Mouse (Mus musculus) embryonic facial prominence, embryonic 10.5 days (tissue): ENCODE measurements around the gene Syt5. TPM values are rescaled to one million over a fixed set of nuclear protein-coding genes. Genes with fewer than 3 reads are reported as not detected.
A peak's percentile ranks its signal among the peaks of the same experiment; 100 is the strongest.
"Not testable (repeated sequence)": the region's sequence is repeated elsewhere in the genome, so short reads cannot be mapped to it uniquely, and the experiment has no call there.

Experiments
- DNase-seq: peaks from one replicate; pipeline ENCODE4 v3.0.0-alpha.2; 2017; ENCODE audit warnings: low spot score
- H3K27ac ChIP-seq: fragments of 300-500 bp; sonication (generic); replicated peaks from 2 replicates; pipeline ENCODE4 v1.5.1; 2016; ENCODE audit warnings: mild to moderate bottlenecking
- H3K27me3 ChIP-seq: fragments of 300-500 bp; sonication (generic); replicated peaks from 2 replicates; pipeline ENCODE4 v1.6.1; 2016; ENCODE audit warnings: low read depth, mild to moderate bottlenecking; ENCODE audit not compliant: poor library complexity, severe bottlenecking
- H3K36me3 ChIP-seq: fragments of 300-500 bp; sonication (generic); replicated peaks from 2 replicates; pipeline ENCODE4 v1.6.1; 2016; ENCODE audit warnings: mild to moderate bottlenecking, moderate library complexity
- H3K4me1 ChIP-seq: fragments of 300-500 bp; sonication (generic); 2 replicates; pipeline ENCODE4 v1.6.1; 2016
- H3K4me3 ChIP-seq: fragments of 300-500 bp; sonication (generic); 2 replicates; pipeline ENCODE4 v1.5.1; 2016; ENCODE audit warnings: mild to moderate bottlenecking, moderate library complexity
- H3K9me3 ChIP-seq: fragments of 300-500 bp; sonication (generic); 2 replicates; pipeline ENCODE4 v1.6.1; 2016; ENCODE audit warnings: mild to moderate bottlenecking
- WGBS: fragments of 180-500 bp; shearing (Covaris S2); methylation state at CpG from one replicate; pipeline ENCODE4 v1.1.7; 2016; 5-methylcytosine and 5-hydroxymethylcytosine counted together
- polyA plus RNA-seq: library from polyadenylated mRNA; unstranded; fragments of >200 nt; fragmentation: Nextera tagmentation; extraction: Ambion mirVana; gene quantifications from 2 replicates; pipeline ENCODE4 v1.2.1, GENCODE M21; 2016

The Syt5 gene
- 4.3 and 5.6 TPM in 2 replicates for polyA plus RNA-seq

GRCm38 (mm10) chr7:4547221-4547641 is at the start of gene Syt5:
TSS of gene Syt5 (minus strand) at chr7:4547541.
- Histone ChIP-seq H3K27ac (peak within 1 kb of the TSS; percentile 66), H3K4me3 (peak within 1 kb of the TSS; percentile 55), H3K9me3 (peaks cover 5% of the 10 kb centered on the region; the same call in 1 of the 2 replicates), H3K27me3 (peaks cover 25% of the 10 kb centered on the region), H3K36me3 (no peaks in the 10 kb centered on the region), H3K4me1 (peaks cover 18% of the 10 kb centered on the region)
- DNase-seq: peak; percentile 48
- 9% methylated on average over 33 of the region's 33 CpGs for WGBS

- H3K27ac ChIP-seq, H3K36me3 ChIP-seq, H3K4me3 ChIP-seq, H3K4me1 ChIP-seq, DNase-seq, H3K27me3 ChIP-seq: not testable (repeated sequence)
- 0 out of 2 replicates have a peak, but pooled peaks cover 11% of the 10 kb centered on the region for H3K9me3 ChIP-seq
- 78% methylated on average over 4 of the region's 4 CpGs for WGBS
Measured at GRCm38 (mm10) chr7:4597046-4597445, 49.7 kb upstream of the Syt5 start.

- H3K9me3 ChIP-seq, H3K27me3 ChIP-seq, H3K36me3 ChIP-seq, H3K4me1 ChIP-seq, H3K4me3 ChIP-seq, H3K27ac ChIP-seq, DNase-seq: not testable (repeated sequence)
- 82% methylated on average over 3 of the region's 3 CpGs for WGBS
Measured at GRCm38 (mm10) chr7:4581481-4581880, 34.1 kb upstream of the Syt5 start.

GRCm38 (mm10) chr7:4572361-4572760 is 25.0 kb upstream of the Syt5 start:
- WGBS: 71% methylated on average over 2 of the region's 2 CpGs
- H3K4me1 ChIP-seq, H3K27ac ChIP-seq: not testable (repeated sequence)

GRCm38 (mm10) chr7:4562660-4563059 is 15.3 kb upstream of the Syt5 start:
- Histone ChIP-seq H3K36me3 (no peaks in the 10 kb centered on the region), H3K27ac (no peak overlapping the region), H3K4me1 (no peaks in the 10 kb centered on the region), H3K27me3 (no peaks in the 10 kb centered on the region), H3K4me3 (no peak overlapping the region), H3K9me3 (no peaks in the 10 kb centered on the region)
- no peak for DNase-seq
- WGBS: 86% methylated on average over 3 of the region's 3 CpGs

More at GRCm38 (mm10) chr7:4572361-4572760, 25.0 kb upstream of the Syt5 start:
- H3K9me3 ChIP-seq, DNase-seq, H3K27me3 ChIP-seq, H3K4me3 ChIP-seq, H3K36me3 ChIP-seq: not testable (repeated sequence)

- Histone ChIP-seq H3K4me1 (no peaks in the 10 kb centered on the region), H3K27ac (no peak overlapping the region), H3K36me3 (no peaks in the 10 kb centered on the region), H3K9me3 (no peaks in the 10 kb centered on the region), H3K27me3 (no peaks in the 10 kb centered on the region), H3K4me3 (no peak overlapping the region)
- no peak for DNase-seq
- WGBS: 68% methylated on average over 6 of the region's 6 CpGs
Measured at GRCm38 (mm10) chr7:4557167-4557560, 9.8 kb upstream of the Syt5 start.

- Histone ChIP-seq H3K4me1 (no peaks in the 10 kb centered on the region), H3K4me3 (no peak overlapping the region), H3K27ac (no peak overlapping the region), H3K27me3 (no peaks in the 10 kb centered on the region), H3K9me3 (no peaks in the 10 kb centered on the region), H3K36me3 (no peaks in the 10 kb centered on the region)
- DNase-seq: peak; percentile 87
- 25% methylated on average over 15 of the region's 15 CpGs for WGBS
Measured at GRCm38 (mm10) chr7:4556256-4557166, 9.2 kb upstream of the Syt5 start.

GRCm38 (mm10) chr7:4546591-4547131 is 680 bp downstream of the Syt5 start:
- DNase-seq: peak; percentile 85
- Histone ChIP-seq H3K4me3 (peak overlapping the region; percentile 55), H3K27ac (peak overlapping the region; percentile 66), H3K27me3 (peaks cover 25% of the 10 kb centered on the region), H3K36me3 (no peaks in the 10 kb centered on the region), H3K9me3 (peaks cover 5% of the 10 kb centered on the region; the same call in 1 of the 2 replicates), H3K4me1 (peaks cover 18% of the 10 kb centered on the region)
- 3% methylated on average over 26 of the region's 26 CpGs for WGBS

- peak overlapping the region; percentile 58; the same call in 1 of the 2 replicates for H3K27ac ChIP-seq
- H3K4me3 ChIP-seq: peak overlapping the region; percentile 55
- peaks cover 18% of the 10 kb centered on the region for H3K4me1 ChIP-seq
- no peaks in the 10 kb centered on the region for H3K36me3 ChIP-seq
- H3K9me3 ChIP-seq: peaks cover 5% of the 10 kb centered on the region; the same call in 1 of the 2 replicates
- WGBS: 73% methylated on average over 15 of the region's 15 CpGs
- no peak for DNase-seq
- peaks cover 25% of the 10 kb centered on the region for H3K27me3 ChIP-seq
Measured at GRCm38 (mm10) chr7:4546050-4546449, 1.3 kb downstream of the Syt5 start.

GRCm38 (mm10) chr7:4542013-4542412 is 5.3 kb downstream of the Syt5 start:
- no peak for DNase-seq
- peaks cover 16% of the 10 kb centered on the region for H3K27me3 ChIP-seq
- H3K4me1 ChIP-seq: peaks cover 11% of the 10 kb centered on the region
- no peaks in the 10 kb centered on the region for H3K9me3 ChIP-seq
- no peak overlapping the region for H3K27ac ChIP-seq
- H3K36me3 ChIP-seq: no peaks in the 10 kb centered on the region
- 33% methylated on average over 17 of the region's 17 CpGs for WGBS
- no peak overlapping the region for H3K4me3 ChIP-seq

- no peak for DNase-seq
- no peaks in the 10 kb centered on the region for H3K9me3 ChIP-seq
- H3K27ac ChIP-seq: no peak overlapping the region
- 71% methylated on average over 5 of the region's 5 CpGs for WGBS
- no peak overlapping the region for H3K4me3 ChIP-seq
- no peaks in the 10 kb centered on the region for H3K36me3 ChIP-seq
- H3K27me3 ChIP-seq: peaks cover 9% of the 10 kb centered on the region
- peaks cover 4% of the 10 kb centered on the region for H3K4me1 ChIP-seq
Measured at GRCm38 (mm10) chr7:4541344-4541743, 6.0 kb downstream of the Syt5 start.

- H3K36me3 ChIP-seq: no peaks in the 10 kb centered on the region
- no peaks in the 10 kb centered on the region for H3K9me3 ChIP-seq
- no peak for DNase-seq
- WGBS: 77% methylated on average over 2 of the region's 2 CpGs
- no peak overlapping the region for H3K27ac ChIP-seq
- no peak overlapping the region for H3K4me3 ChIP-seq
- no peaks in the 10 kb centered on the region for H3K4me1 ChIP-seq
- H3K27me3 ChIP-seq: 0 out of 2 replicates have a peak, but pooled peaks cover 4% of the 10 kb centered on the region
Measured at GRCm38 (mm10) chr7:4539019-4539418, 8.3 kb downstream of the Syt5 start.

GRCm38 (mm10) chr7:4537181-4537580 is 10.2 kb downstream of the Syt5 start:
- Histone ChIP-seq H3K36me3 (no peaks in the 10 kb centered on the region), H3K4me1 (peaks cover 5% of the 10 kb centered on the region), H3K27me3 (0 out of 2 replicates have a peak, but pooled peaks cover 4% of the 10 kb centered on the region), H3K9me3 (no peaks in the 10 kb centered on the region), H3K4me3 (no peak overlapping the region), H3K27ac (no peak overlapping the region)
- no peak for DNase-seq
- whole genome bisulfite sequencing: 48% methylated on average over 4 of the region's 4 CpGs
